Mouse (Mus musculus) stomach, embryonic 14.5 days (tissue): Measurements from ENCODE around the gene Rora. TPM values are rescaled to one million over a fixed set of nuclear protein-coding genes. Genes with fewer than 3 reads are reported as not detected.

Source experiments
- ATAC-seq: fragments of 200-750 bp; cut with Nextera tagmentation; 2 replicates; pipeline ENCODE4 v1.8.0; 2017; ENCODE audit warnings: low read depth, moderate TSS enrichment; ENCODE audit not compliant: insufficient number of reproducible peaks, insufficient read depth, low FRiP score
- H3K27ac ChIP-seq: fragments of 300-500 bp; sonication (generic); 2 replicates; pipeline ENCODE4 v1.5.1; 2014; ENCODE audit warnings: mild to moderate bottlenecking, low read length, moderate library complexity, mixed read lengths
- H3K27me3 ChIP-seq: fragments of 300-500 bp; sonication (generic); 2 replicates; pipeline ENCODE4 v1.6.1; 2014; ENCODE audit warnings: low read length, control low read depth, mixed read lengths; ENCODE audit not compliant: control insufficient read depth, insufficient read depth
- H3K36me3 ChIP-seq: fragments of 300-500 bp; sonication (generic); 2 replicates; pipeline ENCODE4 v1.6.1; 2014; ENCODE audit warnings: mild to moderate bottlenecking, control low read depth, low read length, moderate library complexity, mixed read lengths; ENCODE audit not compliant: control insufficient read depth, insufficient read depth
- H3K4me1 ChIP-seq: fragments of 300-500 bp; sonication (generic); 2 replicates; pipeline ENCODE4 v1.6.1; 2014; ENCODE audit warnings: low read length, control low read depth, mixed read lengths; ENCODE audit not compliant: control insufficient read depth, insufficient read depth
- H3K4me2 ChIP-seq: fragments of 300-500 bp; sonication (generic); replicated peaks from 2 replicates; pipeline ENCODE4 v1.6.1; 2014; ENCODE audit warnings: low read depth, low read length, control low read depth
- H3K4me3 ChIP-seq: fragments of 300-500 bp; sonication (generic); 2 replicates; pipeline ENCODE4 v1.5.1; 2014; ENCODE audit warnings: low read depth, low read length, control low read depth
- H3K9ac ChIP-seq: fragments of 300-500 bp; sonication (generic); replicated peaks from 2 replicates; pipeline ENCODE4 v1.6.1; 2014; ENCODE audit warnings: low read depth, mild to moderate bottlenecking, control low read depth, low read length, moderate library complexity, mixed read lengths
- H3K9me3 ChIP-seq: fragments of 300-500 bp; sonication (generic); 2 replicates; pipeline ENCODE4 v1.6.1; 2016; ENCODE audit warnings: low read depth, low read length, control low read depth; ENCODE audit not compliant: control insufficient read depth
- WGBS: fragments of 180-500 bp; shearing (Covaris S2); extraction: QIAGEN DNeasy Blood & Tissue Kit; methylation state at CpG from one replicate; pipeline ENCODE4 v1.1.7; 2014; 5-methylcytosine and 5-hydroxymethylcytosine counted together
- polyA plus RNA-seq: library from polyadenylated mRNA; unstranded; fragments of >200 nt; fragmentation: Nextera tagmentation; extraction: Ambion mirVana; gene quantifications from 2 replicates; pipeline ENCODE4 v1.2.1, GENCODE M21; 2014

Gene Rora
- polyA plus RNA-seq, 1 experiment from 2014 or later, result 7.1 TPM

DNA sequence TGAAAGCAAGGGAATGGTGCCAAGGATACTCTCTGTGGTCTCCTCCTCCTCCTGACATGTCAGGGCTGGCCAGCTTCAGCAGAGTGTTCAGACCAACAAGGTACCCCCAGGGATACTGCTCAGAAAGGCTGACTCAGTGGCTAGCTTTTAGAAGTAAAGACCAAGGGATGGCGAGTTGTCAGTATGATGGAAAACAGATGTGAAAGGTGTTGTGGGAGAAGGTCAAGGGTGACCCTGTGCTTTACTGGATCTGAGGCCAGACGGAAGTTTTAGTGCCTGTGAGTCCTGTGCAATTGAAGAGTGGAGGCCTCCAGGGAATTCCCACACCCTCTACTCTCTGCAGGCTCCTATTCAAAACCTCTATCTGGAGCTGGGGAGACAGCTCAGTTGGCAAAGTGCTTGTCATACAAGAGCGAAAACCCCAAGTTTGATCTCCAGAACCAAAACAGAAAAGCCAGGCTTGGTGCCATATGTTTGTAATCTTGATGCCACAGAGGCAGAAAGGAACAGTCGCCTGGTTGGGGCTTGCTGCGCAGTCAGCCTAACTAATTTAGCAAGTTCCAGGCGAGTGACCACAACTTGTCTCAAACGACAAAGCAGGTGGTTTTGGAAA, 181.6 kb downstream of the Rora start:
- Histone ChIP-seq H3K27me3 (no peaks in the 10 kb centered on the region), H3K4me2 (no peak overlapping the region), H3K4me1 (no peaks in the 10 kb centered on the region), H3K9ac (no peak overlapping the region), H3K36me3 (no peaks in the 10 kb centered on the region), H3K9me3 (no peaks in the 10 kb centered on the region), H3K27ac (no peak overlapping the region), H3K4me3 (no peak overlapping the region)
- 72% methylated on average over 7 of the region's 7 CpGs for WGBS
- no peak for ATAC-seq

DNA sequence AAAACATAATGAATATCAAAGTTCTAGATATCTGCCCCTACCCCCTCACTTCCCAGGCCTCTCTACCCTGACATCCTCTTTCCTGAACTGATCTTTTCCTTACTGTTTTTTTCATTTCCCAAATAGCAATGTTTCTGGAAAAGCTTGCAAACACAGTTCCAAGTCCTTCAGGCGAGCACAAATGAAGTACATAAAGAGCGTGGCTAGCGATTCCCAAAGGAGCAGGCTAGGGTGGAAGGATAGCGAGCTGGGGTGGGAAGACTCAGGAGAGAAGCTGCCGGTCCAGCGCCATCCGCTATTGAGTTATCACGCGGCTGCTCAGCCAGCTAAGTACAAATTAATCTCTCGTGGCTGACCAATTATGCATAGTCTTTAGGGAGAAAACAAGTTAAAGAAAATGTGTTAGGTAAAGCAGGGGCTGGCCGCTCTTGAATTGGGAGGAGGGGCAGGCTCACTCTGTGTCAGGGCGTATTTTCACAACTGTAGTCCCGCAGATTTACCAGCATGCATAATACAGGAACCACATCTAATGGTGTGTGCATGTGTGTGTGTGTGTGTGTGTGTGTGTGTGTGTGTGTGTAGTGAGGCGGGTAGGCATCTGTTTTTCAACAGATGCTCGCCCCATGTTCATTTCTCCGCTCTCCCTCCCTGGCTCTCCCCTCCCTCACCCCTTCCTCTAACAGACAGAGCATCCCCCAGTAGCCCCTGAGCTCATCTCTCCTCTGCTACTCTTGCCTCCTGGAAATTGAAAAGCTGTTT, 188.7 kb downstream of the Rora start:
- H3K27ac ChIP-seq, result no peak overlapping the region
- WGBS, result 77% methylated on average over 16 of the region's 16 CpGs
- no peaks in the 10 kb centered on the region for H3K9me3 ChIP-seq
- ATAC-seq, result no peak
- H3K9ac ChIP-seq, result no peak overlapping the region
- no peak overlapping the region for H3K4me2 ChIP-seq
- H3K27me3 ChIP-seq, result no peaks in the 10 kb centered on the region
- no peaks in the 10 kb centered on the region for H3K4me1 ChIP-seq
- H3K36me3 ChIP-seq, result no peaks in the 10 kb centered on the region
- H3K4me3 ChIP-seq, result no peak overlapping the region

DNA sequence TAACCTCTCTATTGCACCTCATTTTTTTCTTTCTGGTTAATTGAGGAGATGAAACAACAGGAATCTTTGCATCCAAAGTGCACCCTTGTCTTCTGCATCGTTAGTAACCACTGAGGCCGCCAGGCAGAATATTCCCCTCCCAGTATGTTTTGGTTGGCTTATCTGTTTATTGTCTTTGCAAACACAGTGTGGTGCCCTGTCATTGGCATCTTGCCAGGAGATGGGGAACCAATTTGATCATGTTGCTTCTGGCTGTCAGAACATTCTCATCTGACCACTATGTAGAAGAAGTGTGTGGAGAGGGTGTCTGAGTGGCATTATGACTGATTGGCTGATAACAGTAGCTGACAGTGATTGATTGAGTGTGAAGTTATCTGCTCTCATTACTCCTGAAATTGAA, 192.0 kb downstream of the Rora start:
- Histone ChIP-seq H3K27me3 (no peaks in the 10 kb centered on the region), H3K4me1 (no peaks in the 10 kb centered on the region), H3K27ac (no peak overlapping the region), H3K4me3 (no peak overlapping the region), H3K36me3 (no peaks in the 10 kb centered on the region), H3K4me2 (no peak overlapping the region), H3K9ac (no peak overlapping the region), H3K9me3 (no peaks in the 10 kb centered on the region)
- no peak for ATAC-seq
- WGBS, result 48% methylated on average over 2 of the region's 2 CpGs

DNA sequence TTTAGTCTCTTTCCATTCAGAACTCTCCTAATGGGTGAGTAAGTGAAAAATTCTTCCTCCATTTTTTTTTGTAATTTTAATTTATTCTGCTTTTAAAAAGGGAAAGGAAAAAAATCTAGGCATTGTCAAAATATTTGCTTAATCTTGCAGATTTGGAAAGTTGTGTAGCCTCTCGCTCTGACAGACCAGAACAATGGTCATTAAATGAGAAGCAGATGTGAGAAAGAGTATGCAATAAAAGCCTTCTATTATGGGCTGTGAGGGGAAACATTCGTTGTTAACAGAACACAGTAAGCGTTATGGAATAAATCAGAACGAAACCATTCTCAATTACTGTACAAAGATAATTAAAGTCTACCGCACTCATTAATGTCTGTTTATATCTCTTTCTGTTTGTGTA, 196.7 kb downstream of the Rora start:
- no peak overlapping the region for H3K4me2 ChIP-seq
- H3K9ac ChIP-seq, result no peak overlapping the region
- no peak overlapping the region for H3K27ac ChIP-seq
- no peaks in the 10 kb centered on the region for H3K27me3 ChIP-seq
- H3K4me1 ChIP-seq, result no peaks in the 10 kb centered on the region
- 63% methylated on average over 5 of the region's 5 CpGs for WGBS
- no peak for ATAC-seq
- no peaks in the 10 kb centered on the region for H3K9me3 ChIP-seq
- no peaks in the 10 kb centered on the region for H3K36me3 ChIP-seq
- no peak overlapping the region for H3K4me3 ChIP-seq

DNA sequence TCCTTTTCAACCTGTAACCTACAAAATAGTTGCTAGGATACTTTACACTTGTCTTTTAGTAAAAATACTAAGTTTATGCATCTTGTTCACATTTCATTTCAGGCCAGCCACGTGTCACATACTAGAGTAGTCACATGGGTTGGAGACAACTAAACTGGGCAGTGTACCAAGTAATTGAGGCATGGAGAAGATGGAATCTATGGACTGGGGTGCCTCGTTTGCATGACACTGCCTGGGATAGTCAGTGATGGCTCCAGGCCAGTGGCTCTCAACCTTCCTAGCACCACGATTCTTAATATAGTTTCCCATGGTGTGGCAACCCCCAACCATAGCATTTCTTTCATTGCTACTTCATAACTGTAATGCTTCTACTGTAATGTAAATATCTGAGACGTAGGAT, 198.6 kb downstream of the Rora start:
- Histone ChIP-seq H3K27ac (no peak overlapping the region), H3K9ac (no peak overlapping the region), H3K4me1 (no peaks in the 10 kb centered on the region), H3K27me3 (no peaks in the 10 kb centered on the region), H3K36me3 (no peaks in the 10 kb centered on the region), H3K9me3 (no peaks in the 10 kb centered on the region), H3K4me3 (no peak overlapping the region), H3K4me2 (no peak overlapping the region)
- ATAC-seq, result no peak
- WGBS, result 70% methylated on average over 4 of the region's 4 CpGs

DNA sequence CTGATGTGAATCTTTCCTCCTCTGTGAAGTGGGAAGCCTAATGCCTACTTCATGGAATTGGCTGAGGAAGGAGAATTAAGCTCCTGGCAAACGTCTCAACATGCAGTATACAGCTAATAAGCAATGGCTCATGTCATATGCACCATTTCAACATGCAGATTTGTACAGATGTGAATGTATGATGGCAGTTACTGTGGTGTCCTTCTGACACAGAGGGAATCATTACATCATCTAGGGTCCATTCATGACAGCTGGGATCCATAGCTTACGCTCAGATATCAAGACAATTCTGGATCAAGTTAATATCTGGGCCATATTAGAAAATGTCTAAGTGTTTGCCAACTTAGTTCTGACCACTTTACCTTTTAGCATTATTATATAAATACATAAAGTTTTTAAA, 199.3 kb downstream of the Rora start:
- 83% methylated on average over 2 of the region's 2 CpGs for WGBS
- Histone ChIP-seq H3K27me3 (no peaks in the 10 kb centered on the region), H3K4me1 (no peaks in the 10 kb centered on the region), H3K27ac (no peak overlapping the region), H3K4me3 (no peak overlapping the region), H3K4me2 (no peak overlapping the region), H3K36me3 (no peaks in the 10 kb centered on the region), H3K9ac (no peak overlapping the region), H3K9me3 (no peaks in the 10 kb centered on the region)
- no peak for ATAC-seq

DNA sequence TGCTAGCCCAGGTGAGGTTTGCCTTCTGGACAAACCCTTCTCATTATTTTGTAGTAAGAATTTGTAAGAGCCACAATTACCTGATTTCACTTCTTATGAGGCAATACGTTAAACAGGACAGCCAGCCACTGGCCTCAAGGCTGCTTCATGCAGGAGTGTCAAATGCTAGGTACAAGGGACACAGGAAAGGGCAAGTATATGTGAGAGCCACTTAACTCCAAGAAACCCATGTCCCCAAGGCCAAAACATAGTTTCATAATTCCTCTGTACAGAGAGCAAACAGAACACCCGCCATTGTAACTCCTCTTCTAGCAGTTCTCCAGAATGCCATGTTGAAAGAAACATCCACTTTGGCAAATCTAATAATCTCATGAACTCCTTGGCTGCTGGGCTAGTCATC, 205.9 kb downstream of the Rora start:
- no peaks in the 10 kb centered on the region for H3K4me1 ChIP-seq
- H3K36me3 ChIP-seq, result no peaks in the 10 kb centered on the region
- H3K4me2 ChIP-seq, result no peak overlapping the region
- 76% methylated on average over 2 of the region's 2 CpGs for WGBS
- H3K27me3 ChIP-seq, result no peaks in the 10 kb centered on the region
- H3K4me3 ChIP-seq, result no peak overlapping the region
- H3K9me3 ChIP-seq, result peaks cover 10% of the 10 kb centered on the region; the same call in 1 of the 2 replicates
- H3K27ac ChIP-seq, result no peak overlapping the region
- no peak overlapping the region for H3K9ac ChIP-seq
- ATAC-seq, result no peak

DNA sequence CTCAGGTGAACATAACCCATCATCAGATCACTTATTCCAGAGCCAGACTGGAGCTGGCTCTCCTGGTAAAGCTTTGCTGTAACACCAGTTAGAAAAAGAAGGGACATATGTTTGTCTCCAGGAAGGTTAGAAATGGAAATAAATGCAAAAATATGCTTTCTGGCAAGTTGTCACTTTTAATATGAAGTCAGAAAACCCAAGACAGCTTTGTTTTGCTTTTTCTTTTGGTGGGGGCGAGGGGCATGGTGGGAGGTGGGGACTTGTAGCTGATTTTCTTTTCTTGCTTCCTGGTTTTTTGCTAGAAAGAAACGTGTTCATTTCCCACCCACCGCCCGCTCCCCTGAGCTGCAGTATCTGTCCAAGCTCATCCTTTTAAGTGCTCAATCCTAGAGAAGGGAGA, 212.7 kb downstream of the Rora start:
- Histone ChIP-seq H3K9me3 (peaks cover 10% of the 10 kb centered on the region; the same call in 1 of the 2 replicates), H3K4me2 (no peak overlapping the region), H3K4me3 (no peak overlapping the region), H3K27ac (no peak overlapping the region), H3K27me3 (no peaks in the 10 kb centered on the region), H3K36me3 (no peaks in the 10 kb centered on the region), H3K4me1 (no peaks in the 10 kb centered on the region), H3K9ac (no peak overlapping the region)
- WGBS, result 69% methylated on average over 4 of the region's 4 CpGs
- no peak for ATAC-seq

DNA sequence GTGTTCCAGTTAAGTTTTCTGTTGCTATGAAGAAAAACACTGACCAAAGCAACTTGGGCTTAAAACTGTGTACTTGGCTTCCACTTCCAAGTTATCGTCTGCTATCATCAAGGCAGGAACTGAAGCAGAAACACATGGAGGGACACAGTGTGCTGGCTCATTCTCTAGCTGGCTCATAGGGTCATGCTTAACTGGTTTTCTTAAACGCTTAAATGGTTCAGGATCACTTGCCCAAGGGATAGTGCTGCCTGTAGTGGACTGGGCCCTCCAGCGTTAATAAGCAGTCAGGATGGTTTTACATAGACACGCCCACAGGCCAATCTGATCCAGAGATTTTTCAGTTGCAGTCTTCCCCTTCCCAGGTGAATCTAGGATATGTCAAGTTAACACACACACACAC, 220.3 kb downstream of the Rora start:
- Histone ChIP-seq H3K27me3 (no peaks in the 10 kb centered on the region), H3K4me1 (no peaks in the 10 kb centered on the region), H3K27ac (no peak overlapping the region), H3K4me3 (no peak overlapping the region), H3K9ac (no peak overlapping the region), H3K36me3 (no peaks in the 10 kb centered on the region), H3K9me3 (no peaks in the 10 kb centered on the region), H3K4me2 (no peak overlapping the region)
- no peak for ATAC-seq
- 87% methylated on average over 4 of the region's 4 CpGs for WGBS
